Mouse (Mus musculus): ENCODE results near the gene Oxa1l. TPM values are rescaled to one million over a fixed set of nuclear protein-coding genes. Genes with fewer than 3 reads are reported as not detected.

The Oxa1l gene
- polyA plus RNA-seq, 1 experiment = not detected

GRCm38 (mm10) chr14:54396685-54397084 lies 36.1 kb downstream of the Oxa1l start:
- Histone ChIP-seq H3K4me1 (ENCODE audit: control insufficient read depth, insufficient read depth, low read length) (no peaks in the 10 kb centered on the region), H3K27ac (ENCODE audit: insufficient read depth, low read depth, low read length) (no peak overlapping the region), H3K4me3 (ENCODE audit: insufficient read depth, low read depth, low read length) (no peak overlapping the region)
- 81% methylated on average over 7 of the region's 7 CpGs for WGBS
- no peak for TF ChIP-seq POLR2A (IDR thresholded peaks at IDR 0.05; ENCODE audit: insufficient read depth, low read depth, low read length)

- 80% methylated on average over 7 of the region's 7 CpGs for WGBS
- Histone ChIP-seq H3K4me3 (ENCODE audit: insufficient read depth, low read depth, low read length) (no peak overlapping the region), H3K4me1 (ENCODE audit: control insufficient read depth, insufficient read depth, low read length) (no peaks in the 10 kb centered on the region), H3K27ac (ENCODE audit: insufficient read depth, low read depth, low read length) (no peak overlapping the region)
- TF ChIP-seq POLR2A (IDR thresholded peaks at IDR 0.05; ENCODE audit: insufficient read depth, low read depth, low read length) (no peak), CTCF (IDR thresholded peaks at IDR 0.05; ENCODE audit: insufficient read depth, low read depth, low read length) (no peak)
These were observed 37.4 kb downstream of the Oxa1l start for GRCm38 (mm10) chr14:54397872-54398527.

- WGBS = 72% methylated on average over 7 of the region's 7 CpGs
- no peak for TF ChIP-seq CTCF (IDR thresholded peaks at IDR 0.05; ENCODE audit: insufficient read depth, low read depth, low read length)
- no peak for TF ChIP-seq POLR2A (IDR thresholded peaks at IDR 0.05; ENCODE audit: insufficient read depth, low read depth, low read length)
These were observed 37.9 kb downstream of the Oxa1l start for GRCm38 (mm10) chr14:54398528-54398916.

GRCm38 (mm10) chr14:54398921-54399382 lies 38.3 kb downstream of the Oxa1l start:
- no peak overlapping the region for H3K4me3 ChIP-seq (ENCODE audit: insufficient read depth, low read depth, low read length)
- no peaks in the 10 kb centered on the region for H3K4me1 ChIP-seq (ENCODE audit: control insufficient read depth, insufficient read depth, low read length)
- no peak overlapping the region for H3K27ac ChIP-seq (ENCODE audit: insufficient read depth, low read depth, low read length)
- TF ChIP-seq CTCF (IDR thresholded peaks at IDR 0.05; ENCODE audit: insufficient read depth, low read depth, low read length) (no peak), POLR2A (IDR thresholded peaks at IDR 0.05; ENCODE audit: insufficient read depth, low read depth, low read length) (no peak)
- WGBS = 73% methylated on average over 8 of the region's 8 CpGs

More at GRCm38 (mm10) chr14:54398528-54398916, 37.9 kb downstream of the Oxa1l start:
- H3K27ac ChIP-seq (ENCODE audit: insufficient read depth, low read depth, low read length) = no peak overlapping the region
- H3K4me3 ChIP-seq (ENCODE audit: insufficient read depth, low read depth, low read length) = no peak overlapping the region
- no peaks in the 10 kb centered on the region for H3K4me1 ChIP-seq (ENCODE audit: control insufficient read depth, insufficient read depth, low read length)

DNA sequence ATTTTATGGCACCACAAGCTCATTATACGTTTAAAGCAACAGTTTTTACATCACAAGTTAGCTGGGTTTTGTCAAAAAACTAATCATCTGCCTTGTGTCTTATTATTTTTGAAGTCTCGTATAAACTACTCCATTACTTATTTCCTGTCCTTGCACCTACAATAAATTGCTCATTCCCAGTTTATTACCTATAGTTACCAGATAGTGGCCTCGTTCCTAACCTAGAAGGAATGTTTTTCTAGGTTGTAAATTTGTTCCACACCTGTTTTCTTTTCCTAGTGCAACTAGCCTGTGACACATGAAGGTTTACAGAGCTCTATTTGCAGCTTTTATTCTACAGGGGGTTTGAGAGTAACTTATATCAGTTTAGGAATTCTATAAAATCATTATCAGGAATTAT lies 41.1 kb downstream of the Oxa1l start:
- H3K4me3 ChIP-seq (ENCODE audit: insufficient read depth, low read depth, low read length) = no peak overlapping the region
- no peak overlapping the region for H3K27ac ChIP-seq (ENCODE audit: insufficient read depth, low read depth, low read length)
- WGBS = 88% methylated on average over 3 of the region's 3 CpGs
- TF ChIP-seq POLR2A (IDR thresholded peaks at IDR 0.05; ENCODE audit: insufficient read depth, low read depth, low read length) (no peak), CTCF (IDR thresholded peaks at IDR 0.05; ENCODE audit: insufficient read depth, low read depth, low read length) (no peak)
- no peaks in the 10 kb centered on the region for H3K4me1 ChIP-seq (ENCODE audit: control insufficient read depth, insufficient read depth, low read length)

GRCm38 (mm10) chr14:54408336-54409056 lies 47.9 kb downstream of the Oxa1l start:
- TF ChIP-seq CTCF (IDR thresholded peaks at IDR 0.05; ENCODE audit: insufficient read depth, low read depth, low read length) = no peak
- Histone ChIP-seq H3K4me3 (ENCODE audit: insufficient read depth, low read depth, low read length) (no peak overlapping the region), H3K27ac (ENCODE audit: insufficient read depth, low read depth, low read length) (no peak overlapping the region), H3K4me1 (ENCODE audit: control insufficient read depth, insufficient read depth, low read length) (peaks cover 3% of the 10 kb centered on the region; the same call in 1 of the 2 replicates)
- WGBS = 84% methylated on average over 25 of the region's 25 CpGs

GRCm38 (mm10) chr14:54409057-54409645 lies 48.5 kb downstream of the Oxa1l start:
- WGBS = 86% methylated on average over 7 of the region's 7 CpGs
- no peak overlapping the region for H3K4me3 ChIP-seq (ENCODE audit: insufficient read depth, low read depth, low read length)
- H3K27ac ChIP-seq (ENCODE audit: insufficient read depth, low read depth, low read length) = no peak overlapping the region
- TF ChIP-seq CTCF (IDR thresholded peaks at IDR 0.05; ENCODE audit: insufficient read depth, low read depth, low read length) = no peak
- TF ChIP-seq POLR2A (IDR thresholded peaks at IDR 0.05; ENCODE audit: insufficient read depth, low read depth, low read length) = no peak
- peaks cover 7% of the 10 kb centered on the region; the same call in 1 of the 2 replicates for H3K4me1 ChIP-seq (ENCODE audit: control insufficient read depth, insufficient read depth, low read length)

- Histone ChIP-seq H3K27ac (ENCODE audit: insufficient read depth, low read depth, low read length) (no peak overlapping the region), H3K4me1 (ENCODE audit: control insufficient read depth, insufficient read depth, low read length) (peaks cover 7% of the 10 kb centered on the region; the same call in 1 of the 2 replicates), H3K4me3 (ENCODE audit: insufficient read depth, low read depth, low read length) (no peak overlapping the region)
- TF ChIP-seq POLR2A (IDR thresholded peaks at IDR 0.05; ENCODE audit: insufficient read depth, low read depth, low read length) (no peak), CTCF (IDR thresholded peaks at IDR 0.05; ENCODE audit: insufficient read depth, low read depth, low read length) (no peak)
- 53% methylated on average over 17 of the region's 17 CpGs for WGBS
These were observed 49.6 kb downstream of the Oxa1l start for GRCm38 (mm10) chr14:54409980-54410810.

Measured in olfactory bulb, adult 2 months (tissue).